Mouse (Mus musculus) stomach, postnatal 0 days (tissue): ENCODE results near the gene Arhgap29.

Experiments
- CTCF ChIP-seq: IDR thresholded peaks from 2 replicates; pipeline ENCODE4 v1.5.1; 2016; ENCODE audit warnings: antibody characterized with exemption, low read depth, mild to moderate bottlenecking, moderate library complexity
- EP300 ChIP-seq: optimal IDR thresholded peaks from 2 replicates; pipeline ENCODE3; 2016; ENCODE audit warnings: antibody characterized with exemption

DNA sequence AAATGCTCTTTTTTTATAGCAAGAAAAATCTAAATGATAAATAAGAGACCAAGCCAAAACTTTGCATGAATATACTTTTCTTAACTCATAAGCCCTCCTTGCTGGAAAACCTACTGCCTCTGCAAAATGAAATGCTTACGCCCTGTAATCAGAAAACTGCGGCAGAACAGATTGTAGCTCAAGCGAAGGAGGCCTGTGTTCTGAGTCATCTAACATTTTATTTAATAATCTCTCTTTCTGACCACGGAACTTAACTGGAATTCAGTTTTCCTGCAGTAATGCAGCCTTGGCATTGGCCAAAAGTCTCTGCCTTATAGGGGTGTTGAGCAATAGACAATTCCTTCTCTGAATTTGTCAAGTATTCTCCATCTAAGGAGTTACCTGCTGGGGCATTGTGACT lies 19.5 kb upstream of the Arhgap29 start:
- TF ChIP-seq CTCF (no peak), EP300 (no peak)
